Mouse (Mus musculus): ENCODE measurements around the gene Gas2l3.
A peak's percentile ranks its signal among the peaks of the same experiment; 100 is the strongest.

Gas2l3 gene

GRCm38 (mm10) chr10:89443623-89444151, at the start of gene Gas2l3:
Gene Gas2l3 (minus strand): TSS chr10:89443967.
- peak; percentile 47 to 62 for DNase-seq (ENCODE audit: low spot score in 2 of 2)

- no peak for DNase-seq (ENCODE audit: low spot score in 2 of 2)
Observed at GRCm38 (mm10) chr10:89491321-89491720, 47.6 kb upstream of the Gas2l3 start.

- no peak for DNase-seq (ENCODE audit: low spot score in 2 of 2)
Observed at GRCm38 (mm10) chr10:89490250-89490649, 46.5 kb upstream of the Gas2l3 start.

- no peak for DNase-seq (ENCODE audit: low spot score in 2 of 2)
Observed at GRCm38 (mm10) chr10:89489459-89489858, 45.7 kb upstream of the Gas2l3 start.

GRCm38 (mm10) chr10:89486995-89487742, 43.4 kb upstream of the Gas2l3 start:
- DNase-seq (ENCODE audit: low spot score in 2 of 2), result no peak

GRCm38 (mm10) chr10:89484907-89485306, 41.1 kb upstream of the Gas2l3 start:
- no peak for DNase-seq (ENCODE audit: low spot score in 2 of 2)

GRCm38 (mm10) chr10:89483812-89484602, 40.2 kb upstream of the Gas2l3 start:
- DNase-seq (ENCODE audit: low spot score in 2 of 2), result no peak

- DNase-seq (ENCODE audit: low spot score in 2 of 2), result no peak
Observed at GRCm38 (mm10) chr10:89483113-89483512, 39.3 kb upstream of the Gas2l3 start.

- DNase-seq (ENCODE audit: low spot score in 2 of 2), result no peak
Observed at GRCm38 (mm10) chr10:89482142-89482681, 38.4 kb upstream of the Gas2l3 start.

- DNase-seq (ENCODE audit: low spot score in 2 of 2), result no peak
Observed at GRCm38 (mm10) chr10:89481638-89482037, 37.9 kb upstream of the Gas2l3 start.

GRCm38 (mm10) chr10:89478766-89479165, 35.0 kb upstream of the Gas2l3 start:
- no peak for DNase-seq (ENCODE audit: low spot score in 2 of 2)

- no peak for DNase-seq (ENCODE audit: low spot score in 2 of 2)
Observed at GRCm38 (mm10) chr10:89470596-89471353, 27.0 kb upstream of the Gas2l3 start.

GRCm38 (mm10) chr10:89464760-89465405, 21.1 kb upstream of the Gas2l3 start:
- DNase-seq (ENCODE audit: low spot score in 2 of 2), result no peak

- no peak for DNase-seq (ENCODE audit: low spot score in 2 of 2)
Observed at GRCm38 (mm10) chr10:89462890-89463289, 19.1 kb upstream of the Gas2l3 start.

- DNase-seq (ENCODE audit: low spot score in 2 of 2), result peak; percentile 64 to 70
Observed at GRCm38 (mm10) chr10:89461856-89462507, 18.2 kb upstream of the Gas2l3 start.

GRCm38 (mm10) chr10:89460972-89461371, 17.2 kb upstream of the Gas2l3 start:
- DNase-seq (ENCODE audit: low spot score in 2 of 2), result no peak

- no peak for DNase-seq (ENCODE audit: low spot score in 2 of 2)
Observed at GRCm38 (mm10) chr10:89458770-89459169, 15.0 kb upstream of the Gas2l3 start.

- DNase-seq (ENCODE audit: low spot score in 2 of 2), result no peak
Observed at GRCm38 (mm10) chr10:89453794-89454193, 10.0 kb upstream of the Gas2l3 start.

- no peak for DNase-seq (ENCODE audit: low spot score in 2 of 2)
Observed at GRCm38 (mm10) chr10:89453068-89453641, 9.4 kb upstream of the Gas2l3 start.

- no peak for DNase-seq (ENCODE audit: low spot score in 2 of 2)
Observed at GRCm38 (mm10) chr10:89450411-89450810, 6.6 kb upstream of the Gas2l3 start.

All from natural killer cell, adult 2 months (primary cell).